Mouse (Mus musculus): ENCODE results near the gene Polr2a.

- no peak for TF ChIP-seq CTCF (IDR thresholded peaks at IDR 0.05; ENCODE audit: extremely low read depth, insufficient read depth, low read length)
- TF ChIP-seq POLR2A (IDR thresholded peaks at IDR 0.05; ENCODE audit: extremely low read depth, insufficient read depth, low read length): no peak
These were observed 9.1 kb upstream of the Polr2a start for GRCm38 (mm10) chr11:69767625-69767909.

Measured in cortical plate, adult 2 months (tissue).